Comparison of ENCODE assay signal across 8 mouse cellular contexts in the genomic region with DNA sequence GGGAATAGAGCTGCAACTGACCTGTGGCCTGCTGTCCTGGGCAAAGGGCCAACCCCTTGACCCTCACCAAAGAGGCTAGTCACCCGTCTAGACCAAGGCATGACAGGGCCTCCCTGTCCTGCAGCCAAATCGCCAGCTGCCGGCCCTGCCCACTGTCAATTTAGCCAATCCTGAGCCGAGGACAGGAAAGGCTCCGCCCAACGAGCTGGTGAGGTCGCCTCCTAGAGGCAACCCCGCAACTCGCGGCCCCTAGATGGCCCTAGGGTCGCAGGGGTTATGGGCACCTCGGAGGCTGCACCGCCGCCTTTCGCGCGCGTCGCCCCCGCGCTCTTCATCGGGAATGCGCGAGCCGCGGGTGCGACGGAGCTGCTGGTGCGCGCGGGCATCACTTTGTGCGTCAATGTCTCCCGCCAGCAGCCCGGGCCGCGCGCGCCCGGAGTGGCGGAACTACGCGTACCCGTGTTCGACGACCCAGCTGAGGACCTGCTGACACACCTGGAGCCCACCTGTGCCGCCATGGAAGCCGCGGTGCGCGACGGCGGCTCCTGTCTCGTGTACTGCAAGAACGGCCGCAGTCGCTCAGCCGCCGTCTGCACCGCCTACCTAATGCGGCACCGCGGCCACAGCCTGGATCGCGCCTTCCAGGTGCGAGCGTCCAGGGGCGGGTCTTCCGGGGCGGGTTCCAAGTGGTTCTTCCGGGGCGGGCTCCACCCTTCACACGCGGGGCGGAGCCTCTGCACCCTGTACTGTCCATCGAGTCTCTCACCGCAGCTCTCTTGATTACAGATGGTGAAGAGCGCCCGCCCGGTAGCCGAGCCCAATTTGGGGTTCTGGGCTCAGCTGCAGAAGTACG. TPM values are rescaled to one million over a fixed set of nuclear protein-coding genes. Genes with fewer than 3 reads are reported as not detected.
DNase-seq lines count a peak whose midpoint lies in the region; ATAC-seq and TF ChIP-seq lines count a peak whose summit lies in the region.

A gene (plus strand): TSS at position 203 of the 853 bp plus-strand sequence.

- TF ChIP-seq EP300 in heart, postnatal 0 days (IDR thresholded peaks at IDR 0.05; ENCODE audit: low read depth), result 0 out of 2 replicates have a peak, but pooled peaks have one; percentile 38

- peak within 1 kb of the TSS; percentile 70 for H3K9ac ChIP-seq in forebrain, embryonic 13.5 days
- H3K9ac ChIP-seq in heart, postnatal 0 days (replicated peaks; ENCODE audit: low read depth, low read length), result peak within 1 kb of the TSS; percentile 61
- peak within 1 kb of the TSS; percentile 81 for H3K9ac ChIP-seq in liver, embryonic 16.5 days (ENCODE audit: low read depth, low read length)
- H3K9ac ChIP-seq in neural tube, embryonic 13.5 days, result peak within 1 kb of the TSS; percentile 77

- H3K4me2 ChIP-seq in forebrain, embryonic 13.5 days, result peak within 1 kb of the TSS; percentile 72
- H3K4me2 ChIP-seq in heart, postnatal 0 days (ENCODE audit: low read depth, low read length), result peak within 1 kb of the TSS; percentile 86
- H3K4me2 ChIP-seq in liver, embryonic 16.5 days (ENCODE audit: low read depth, low read length), result peak within 1 kb of the TSS; percentile 93
- H3K4me2 ChIP-seq in neural tube, embryonic 13.5 days, result peak within 1 kb of the TSS; percentile 75

- peak within 1 kb of the TSS; percentile 80 for H3K27ac ChIP-seq in forebrain, embryonic 13.5 days
- H3K27ac ChIP-seq in heart, postnatal 0 days (ENCODE audit: low read depth), result peak within 1 kb of the TSS; percentile 88
- H3K27ac ChIP-seq in liver, embryonic 16.5 days (ENCODE audit: low read length), result peak within 1 kb of the TSS; percentile 94
- H3K27ac ChIP-seq in neural tube, embryonic 13.5 days (replicated peaks), result peak within 1 kb of the TSS; percentile 92

- H3K9me3 ChIP-seq in forebrain, embryonic 13.5 days (replicated peaks), result no peaks in the 10 kb centered on the region
- no peaks in the 10 kb centered on the region for H3K9me3 ChIP-seq in heart, postnatal 0 days (replicated peaks; ENCODE audit: control insufficient read depth, low read length)
- no peaks in the 10 kb centered on the region for H3K9me3 ChIP-seq in liver, embryonic 16.5 days (replicated peaks; ENCODE audit: control insufficient read depth, low read length)
- no peaks in the 10 kb centered on the region for H3K9me3 ChIP-seq in neural tube, embryonic 13.5 days

- WGBS in forebrain, embryonic 13.5 days, result under 1% methylated on average over 81 of the region's 81 CpGs
- under 1% methylated on average over 81 of the region's 81 CpGs for WGBS in heart, postnatal 0 days
- under 1% methylated on average over 81 of the region's 81 CpGs for WGBS in liver, embryonic 16.5 days (ENCODE audit: insufficient replicate concordance)
- WGBS in neural tube, embryonic 13.5 days, result under 1% methylated on average over 80 of the region's 81 CpGs

- peak; percentile 58 for TF ChIP-seq CTCF in heart, postnatal 0 days (IDR thresholded peaks at IDR 0.05; ENCODE audit: low read depth)

- 0 out of 2 replicates have a peak, but pooled peaks cover 6% of the 10 kb centered on the region for H3K27me3 ChIP-seq in forebrain, embryonic 13.5 days
- H3K27me3 ChIP-seq in heart, postnatal 0 days (ENCODE audit: control insufficient read depth, insufficient read depth, low read length), result 0 out of 2 replicates have a peak, but pooled peaks cover 2% of the 10 kb centered on the region
- no peaks in the 10 kb centered on the region; the same call in 1 of the 2 replicates for H3K27me3 ChIP-seq in liver, embryonic 16.5 days (ENCODE audit: control insufficient read depth, insufficient read depth, low read depth, low read length)
- peaks cover 3% of the 10 kb centered on the region; the same call in 1 of the 2 replicates for H3K27me3 ChIP-seq in neural tube, embryonic 13.5 days

- peak; percentile 90 for DNase-seq in ES-CJ7 (ENCODE audit: low read depth, low spot score)
- DNase-seq in heart, postnatal 0 days (ENCODE audit: low spot score), result peak; percentile 76
- DNase-seq in kidney, postnatal 4 days, result peak; percentile 88 to 93
- DNase-seq in telencephalon, adult 2 months (ENCODE audit: low read depth, low spot score), result peak; percentile 83

- peaks cover 52% of the 10 kb centered on the region for H3K4me1 ChIP-seq in forebrain, embryonic 13.5 days
- peaks cover 23% of the 10 kb centered on the region for H3K4me1 ChIP-seq in heart, postnatal 0 days (ENCODE audit: control insufficient read depth, insufficient read depth)
- H3K4me1 ChIP-seq in liver, embryonic 16.5 days (ENCODE audit: control insufficient read depth, low read depth, low read length), result peaks cover 40% of the 10 kb centered on the region
- peaks cover 46% of the 10 kb centered on the region for H3K4me1 ChIP-seq in neural tube, embryonic 13.5 days (replicated peaks)

- peak; percentile 69 for ATAC-seq in cerebellum, adult (ENCODE audit: insufficient number of reproducible peaks, low FRiP score, low TSS enrichment)
- ATAC-seq in forebrain, embryonic 13.5 days, result peak; percentile 87
- ATAC-seq in heart, postnatal 0 days (ENCODE audit: insufficient read depth, low read depth), result peak; percentile 86
- peak; percentile 90 for ATAC-seq in liver, embryonic 16.5 days (ENCODE audit: low read depth)
- ATAC-seq in neural tube, embryonic 13.5 days (ENCODE audit: low read depth), result peak; percentile 89

- H3K36me3 ChIP-seq in forebrain, embryonic 13.5 days (ENCODE audit: poor library complexity, severe bottlenecking), result no peaks in the 10 kb centered on the region
- no peaks in the 10 kb centered on the region for H3K36me3 ChIP-seq in heart, postnatal 0 days (replicated peaks; ENCODE audit: control insufficient read depth, insufficient read depth, low read length)
- H3K36me3 ChIP-seq in liver, embryonic 16.5 days (ENCODE audit: control insufficient read depth, insufficient read depth), result no peaks in the 10 kb centered on the region
- no peaks in the 10 kb centered on the region for H3K36me3 ChIP-seq in neural tube, embryonic 13.5 days

- peak within 1 kb of the TSS; percentile 57 for H3K4me3 ChIP-seq in forebrain, embryonic 13.5 days
- H3K4me3 ChIP-seq in heart, postnatal 0 days (ENCODE audit: low read depth, low read length), result peak within 1 kb of the TSS; percentile 71
- peak within 1 kb of the TSS; percentile 85 for H3K4me3 ChIP-seq in liver, embryonic 16.5 days (ENCODE audit: low read depth, low read length)
- H3K4me3 ChIP-seq in neural tube, embryonic 13.5 days, result peak within 1 kb of the TSS; percentile 72

RNA-seq across cellular contexts. Expression of the gene that starts here (rescaled TPM):
- 16.6 and 17.5 TPM in 2 replicates for polyA plus RNA-seq in forebrain, embryonic 13.5 days (2015; fragmentation: Nextera tagmentation; extraction: Ambion mirVana)
- total RNA-seq in heart, postnatal 0 days (2014; rRNA removed; ENCODE audit: low replicate concordance), result 23.5 and 26.8 TPM in 2 replicates
- 21.4 and 25.2 TPM in 2 replicates for polyA plus RNA-seq in heart, postnatal 0 days (2015; fragmentation: Nextera tagmentation; extraction: Ambion mirVana)
- 6.5 and 8.1 TPM in 2 replicates for polyA plus RNA-seq in liver, embryonic 16.5 days (2015; fragmentation: Nextera tagmentation; extraction: Ambion mirVana)
- 14.0 and 15.5 TPM in 2 replicates for polyA plus RNA-seq in neural tube, embryonic 13.5 days (2015; fragmentation: Nextera tagmentation; extraction: Ambion mirVana)

Comparison
In these comparisons a context has a peak if more than half of its experiments do, and no peak if none do; other contexts are left out.
1. Peak in every context shown above with its lines: DNase-seq, ATAC-seq, H3K4me3 ChIP-seq and H3K27ac ChIP-seq.